Mouse (Mus musculus) erythroid progenitor cell, adult 5-6 weeks (primary cell): ENCODE results near the gene Klk1b4. TPM values are rescaled to one million over a fixed set of nuclear protein-coding genes. Genes with fewer than 3 reads are reported as not detected.
"Not testable (repeated sequence)": the region's sequence is repeated elsewhere in the genome, so short reads cannot be mapped to it uniquely, and the experiment has no call there.

Source experiments
- ATAC-seq: replicated peaks from 2 replicates; pipeline ENCODE4 v1.8.0; 2016; ENCODE audit warnings: moderate number of reproducible peaks, mild to moderate bottlenecking, moderate TSS enrichment, inconsistent platforms; ENCODE audit not compliant: poor library complexity, low FRiP score, severe bottlenecking
- total RNA-seq, 2 experiments: library from RNA; stranded (forward) in 1 of 2; stranded (reverse) in 1 of 2; fragments of 150-400 nt in 1 of 2; fragments of 186-747, 209-891 nt in 1 of 2; gene quantifications; 2 replicates each; pipeline versions ENCODE4 v1.2.3 to v1.2.4; 2015 to 2017; ENCODE audit warnings: low replicate concordance in 2 of 2

Klk1b4 gene
- total RNA-seq, 2 experiments from 2014 or later: not detected

- not testable (repeated sequence) for ATAC-seq
These were observed 43.6 kb downstream of the Klk1b4 start for GRCm38 (mm10) chr7:44250732-44251275.

DNA sequence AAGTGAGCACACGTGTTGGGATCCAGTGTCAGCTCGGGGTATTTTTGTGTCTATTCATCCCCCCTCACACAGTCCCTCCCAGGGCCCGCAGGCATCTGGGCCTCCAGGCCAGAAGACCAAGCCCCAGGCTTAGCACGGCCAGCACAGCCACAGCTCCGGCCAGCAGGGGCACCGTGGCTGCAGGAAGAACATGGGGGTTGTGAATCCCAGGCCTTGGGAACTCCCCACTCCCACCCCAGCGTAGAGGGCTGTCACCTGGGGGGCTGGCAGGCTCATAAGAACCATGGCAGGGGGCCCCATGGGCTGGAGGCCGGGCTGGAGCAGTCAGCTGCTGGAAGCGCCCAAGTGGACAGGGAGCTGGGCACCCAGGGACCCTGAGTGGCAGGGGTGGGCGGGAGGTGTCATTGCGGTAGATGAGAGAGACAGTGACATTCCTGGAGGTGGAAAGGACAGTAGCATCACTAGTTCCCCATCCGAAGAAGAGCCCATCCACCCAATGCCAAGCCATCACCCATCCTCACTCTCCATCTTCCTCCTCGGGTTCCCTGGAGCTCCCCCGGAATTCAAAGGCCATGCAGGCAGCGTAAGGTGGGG is 45.9 kb downstream of the Klk1b4 start:
- ATAC-seq: no peak

GRCm38 (mm10) chr7:44254930-44255329 is 47.7 kb downstream of the Klk1b4 start:
- ATAC-seq: no peak

DNA sequence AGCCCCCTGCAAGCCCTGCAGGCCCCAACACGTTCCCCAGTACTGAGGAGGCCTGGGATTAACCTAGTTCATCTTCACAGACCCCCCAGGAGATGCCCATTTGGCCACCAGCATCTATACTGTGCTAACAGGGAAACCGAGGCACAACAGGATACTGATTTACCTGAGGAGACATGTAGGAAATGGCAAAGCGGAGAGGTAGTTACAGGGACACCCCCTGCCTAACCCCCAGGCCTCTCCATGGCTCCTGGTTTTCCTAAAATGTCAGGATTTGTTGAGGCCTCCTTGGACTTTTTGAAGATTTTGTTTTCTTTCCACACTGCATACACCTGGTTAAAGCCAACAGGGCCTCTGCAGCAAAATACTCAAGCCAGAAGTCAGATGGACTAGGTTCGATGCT is 50.0 kb downstream of the Klk1b4 start, which contains the start of gene Acp4:
Acp4 (minus strand) TSS at position 101 of the 400 bp plus-strand sequence.
- ATAC-seq: no peak

DNA sequence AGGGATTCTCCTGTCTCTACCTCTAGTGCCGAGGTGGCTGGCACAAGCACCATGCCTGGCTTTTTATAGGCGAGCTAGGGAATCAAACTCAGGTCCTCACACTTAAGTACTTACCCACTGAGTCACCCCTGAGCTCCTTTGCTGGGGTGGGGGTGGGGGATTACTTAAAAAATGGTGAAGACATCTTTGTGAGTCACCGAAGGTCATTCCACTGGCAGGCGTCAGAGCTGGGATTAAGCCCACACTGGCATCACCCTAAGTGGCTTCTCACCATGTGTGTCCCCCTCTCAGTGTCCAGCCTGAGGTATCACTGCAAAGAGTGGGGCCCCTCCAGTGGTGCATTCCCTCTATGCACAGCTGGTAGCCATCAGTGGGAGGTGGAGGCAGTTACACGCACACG is 53.2 kb downstream of the Klk1b4 start:
- no peak for ATAC-seq

DNA sequence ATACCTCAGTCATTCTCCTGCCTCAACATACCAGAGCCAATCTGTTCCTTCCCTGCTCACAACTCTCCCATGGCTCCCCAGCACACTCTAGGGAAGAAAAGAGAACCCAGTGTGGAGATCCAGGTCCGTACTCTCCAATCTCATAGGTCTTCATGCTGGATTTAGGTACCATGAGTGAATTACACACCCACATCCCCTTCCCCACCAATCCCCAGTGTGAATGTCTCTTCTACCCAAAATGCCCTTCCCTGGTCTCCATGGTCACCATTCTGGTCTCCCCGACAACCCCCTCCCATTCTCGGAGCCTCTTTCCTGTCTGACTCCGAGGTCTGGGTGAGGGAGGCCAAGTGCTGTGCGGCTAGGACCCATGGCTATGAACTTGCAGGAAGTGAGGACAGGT is 53.9 kb downstream of the Klk1b4 start, which contains the start of gene Gm15517:
Gm15517 (plus strand) TSS at position 301 of the 400 bp plus-strand sequence.
- no peak for ATAC-seq

Other genes with a start within 250 kb of the Klk1b4 start
- not detected in 2 replicates for gene Klk1b1, start 240.7 kb upstream of the Klk1b4 start, total RNA-seq (2015; ENCODE audit: low replicate concordance)
- gene Klk1b1, start 240.7 kb upstream of the Klk1b4 start, total RNA-seq (2017; ENCODE audit: low replicate concordance): not detected in 2 replicates
- gene Klk1b9, start 231.4 kb upstream of the Klk1b4 start, total RNA-seq (2015; ENCODE audit: low replicate concordance): not detected in 2 replicates
- gene Klk1b9, start 231.4 kb upstream of the Klk1b4 start, total RNA-seq (2017; ENCODE audit: low replicate concordance): not detected in 2 replicates
- not detected in 2 replicates for gene Klk1b11, start 211.6 kb upstream of the Klk1b4 start, total RNA-seq (2015; ENCODE audit: low replicate concordance)
- not detected in 2 replicates for gene Klk1b11, start 211.6 kb upstream of the Klk1b4 start, total RNA-seq (2017; ENCODE audit: low replicate concordance)
- not detected in 2 replicates for gene Klk1b26, start 195.3 kb upstream of the Klk1b4 start, total RNA-seq (2015; ENCODE audit: low replicate concordance)
- gene Klk1b26, start 195.3 kb upstream of the Klk1b4 start, total RNA-seq (2017; ENCODE audit: low replicate concordance): not detected in 2 replicates
- not detected in 2 replicates for gene Klk1b27, start 155.1 kb upstream of the Klk1b4 start, total RNA-seq (2015; ENCODE audit: low replicate concordance)
- gene Klk1b27, start 155.1 kb upstream of the Klk1b4 start, total RNA-seq (2017; ENCODE audit: low replicate concordance): not detected in 2 replicates
- not detected in 2 replicates for gene Klk1b21, start 105.1 kb upstream of the Klk1b4 start, total RNA-seq (2015; ENCODE audit: low replicate concordance)
- not detected in 2 replicates for gene Klk1b21, start 105.1 kb upstream of the Klk1b4 start, total RNA-seq (2017; ENCODE audit: low replicate concordance)
- not detected in 2 replicates for gene Klk1b22, start 94.8 kb upstream of the Klk1b4 start, total RNA-seq (2015; ENCODE audit: low replicate concordance)
- gene Klk1b22, start 94.8 kb upstream of the Klk1b4 start, total RNA-seq (2017; ENCODE audit: low replicate concordance): not detected in 2 replicates
- gene Klk1b16, start 70.7 kb upstream of the Klk1b4 start, total RNA-seq (2015; ENCODE audit: low replicate concordance): not detected in 2 replicates
- not detected in 2 replicates for gene Klk1b16, start 70.7 kb upstream of the Klk1b4 start, total RNA-seq (2017; ENCODE audit: low replicate concordance)
- not detected in 2 replicates for gene Klk1b24, start 19.2 kb upstream of the Klk1b4 start, total RNA-seq (2015; ENCODE audit: low replicate concordance)
- gene Klk1b24, start 19.2 kb upstream of the Klk1b4 start, total RNA-seq (2017; ENCODE audit: low replicate concordance): not detected in 2 replicates
- not detected in 2 replicates for gene Klk1b3, start 9.2 kb upstream of the Klk1b4 start, total RNA-seq (2015; ENCODE audit: low replicate concordance)
- gene Klk1b3, start 9.2 kb upstream of the Klk1b4 start, total RNA-seq (2017; ENCODE audit: low replicate concordance): not detected in 2 replicates
- not detected in 2 replicates for gene Klk1b5, start 8.5 kb downstream of the Klk1b4 start, total RNA-seq (2015; ENCODE audit: low replicate concordance)
- gene Klk1b5, start 8.5 kb downstream of the Klk1b4 start, total RNA-seq (2017; ENCODE audit: low replicate concordance): not detected in 2 replicates
- gene Klk1, start 17.9 kb downstream of the Klk1b4 start, total RNA-seq (2015; ENCODE audit: low replicate concordance): not detected in 2 replicates
- not detected in 2 replicates for gene Klk1, start 17.9 kb downstream of the Klk1b4 start, total RNA-seq (2017; ENCODE audit: low replicate concordance)
- gene Gm36864, start 28.7 kb downstream of the Klk1b4 start, total RNA-seq (2015; ENCODE audit: low replicate concordance): not detected in 2 replicates
- gene Gm36864, start 28.7 kb downstream of the Klk1b4 start, total RNA-seq (2017; ENCODE audit: low replicate concordance): not detected in 2 replicates
- gene 1700028J19Rik, start 39.3 kb downstream of the Klk1b4 start, total RNA-seq (2015; ENCODE audit: low replicate concordance): not detected in 2 replicates
- gene 1700028J19Rik, start 39.3 kb downstream of the Klk1b4 start, total RNA-seq (2017; ENCODE audit: low replicate concordance): 0.90 and 2.2 TPM in 2 replicates
- 16.6 and 17.6 TPM in 2 replicates for gene 2410002F23Rik, start 39.3 kb downstream of the Klk1b4 start, total RNA-seq (2015; ENCODE audit: low replicate concordance)
- 9.2 and 11.4 TPM in 2 replicates for gene 2410002F23Rik, start 39.3 kb downstream of the Klk1b4 start, total RNA-seq (2017; ENCODE audit: low replicate concordance)
- not detected in 2 replicates for gene Acp4, start 49.9 kb downstream of the Klk1b4 start, total RNA-seq (2015; ENCODE audit: low replicate concordance)
- gene Acp4, start 49.9 kb downstream of the Klk1b4 start, total RNA-seq (2017; ENCODE audit: low replicate concordance): not detected in 2 replicates
- gene Gm15517, start 54.0 kb downstream of the Klk1b4 start, total RNA-seq (2015; ENCODE audit: low replicate concordance): not detected in 2 replicates
- not detected in 2 replicates for gene Gm15517, start 54.0 kb downstream of the Klk1b4 start, total RNA-seq (2017; ENCODE audit: low replicate concordance)
- gene Clec11a, start 99.5 kb downstream of the Klk1b4 start, total RNA-seq (2015; ENCODE audit: low replicate concordance): 2.5 TPM in 1 of 2 replicates, not detected in the other
- not detected in 2 replicates for gene Clec11a, start 99.5 kb downstream of the Klk1b4 start, total RNA-seq (2017; ENCODE audit: low replicate concordance)
- not detected in 2 replicates for gene Shank1, start 102.8 kb downstream of the Klk1b4 start, total RNA-seq (2015; ENCODE audit: low replicate concordance)
- gene Shank1, start 102.8 kb downstream of the Klk1b4 start, total RNA-seq (2017; ENCODE audit: low replicate concordance): under 0.01 and 0.23 TPM in 2 replicates
- not detected in 2 replicates for gene Syt3, start 176.7 kb downstream of the Klk1b4 start, total RNA-seq (2015; ENCODE audit: low replicate concordance)
- not detected in 2 replicates for gene Syt3, start 176.7 kb downstream of the Klk1b4 start, total RNA-seq (2017; ENCODE audit: low replicate concordance)
- gene 1700008O03Rik, start 178.4 kb downstream of the Klk1b4 start, total RNA-seq (2015; ENCODE audit: low replicate concordance): not detected in 2 replicates
- gene 1700008O03Rik, start 178.4 kb downstream of the Klk1b4 start, total RNA-seq (2017; ENCODE audit: low replicate concordance): not detected in 2 replicates
- gene Lrrc4b, start 221.6 kb downstream of the Klk1b4 start, total RNA-seq (2015; ENCODE audit: low replicate concordance): not detected in 2 replicates
- gene Lrrc4b, start 221.6 kb downstream of the Klk1b4 start, total RNA-seq (2017; ENCODE audit: low replicate concordance): not detected in 2 replicates